Mouse (Mus musculus): ENCODE data around the gene Tmcc2.
A peak's percentile ranks its signal among the peaks of the same experiment; 100 is the strongest.

Tmcc2 gene

GRCm38 (mm10) chr1:132390691-132391579 lies at the start of gene Tmcc2:
Gene Tmcc2, minus strand, starts transcription at chr1:132391281.
- DNase-seq (ENCODE audit: low spot score in 2 of 2): peak in 1 of 2 experiments; percentile 62

GRCm38 (mm10) chr1:132437389-132437788 lies 46.3 kb upstream of the Tmcc2 start:
- DNase-seq (ENCODE audit: low spot score in 2 of 2): no peak

- no peak for DNase-seq (ENCODE audit: low spot score in 2 of 2)
These were observed 45.9 kb upstream of the Tmcc2 start for GRCm38 (mm10) chr1:132436960-132437359.

- DNase-seq (ENCODE audit: low spot score in 2 of 2): no peak
These were observed 45.4 kb upstream of the Tmcc2 start for GRCm38 (mm10) chr1:132436320-132436958.

- no peak for DNase-seq (ENCODE audit: low spot score in 2 of 2)
These were observed 43.0 kb upstream of the Tmcc2 start for GRCm38 (mm10) chr1:132434032-132434431.

- DNase-seq (ENCODE audit: low spot score in 2 of 2): peak in 1 of 2 experiments; percentile 48
These were observed 42.3 kb upstream of the Tmcc2 start for GRCm38 (mm10) chr1:132433349-132433748.

GRCm38 (mm10) chr1:132431716-132432115 lies 40.6 kb upstream of the Tmcc2 start:
- DNase-seq (ENCODE audit: low spot score in 2 of 2): peak; percentile 53 to 59

GRCm38 (mm10) chr1:132430818-132431217 lies 39.7 kb upstream of the Tmcc2 start:
- DNase-seq (ENCODE audit: low spot score in 2 of 2): peak; percentile 44 to 53

GRCm38 (mm10) chr1:132425600-132425999 lies 34.5 kb upstream of the Tmcc2 start:
- no peak for DNase-seq (ENCODE audit: low spot score in 2 of 2)

GRCm38 (mm10) chr1:132422912-132423696 lies 32.0 kb upstream of the Tmcc2 start:
- DNase-seq (ENCODE audit: low spot score in 2 of 2): no peak

- no peak for DNase-seq (ENCODE audit: low spot score in 2 of 2)
These were observed 29.6 kb upstream of the Tmcc2 start for GRCm38 (mm10) chr1:132420662-132421061.

GRCm38 (mm10) chr1:132420206-132420605 lies 29.1 kb upstream of the Tmcc2 start:
- no peak for DNase-seq (ENCODE audit: low spot score in 2 of 2)

- DNase-seq (ENCODE audit: low spot score in 2 of 2): peak; percentile 95
These were observed 26.5 kb upstream of the Tmcc2 start, which contains the start of gene Dstyk for GRCm38 (mm10) chr1:132417319-132418251. Gene Dstyk, plus strand, starts transcription at chr1:132417555.

GRCm38 (mm10) chr1:132416943-132417290 lies 25.8 kb upstream of the Tmcc2 start:
- no peak for DNase-seq (ENCODE audit: low spot score in 2 of 2)

GRCm38 (mm10) chr1:132416244-132416942 lies 25.3 kb upstream of the Tmcc2 start:
- no peak for DNase-seq (ENCODE audit: low spot score in 2 of 2)

- DNase-seq (ENCODE audit: low spot score in 2 of 2): no peak
These were observed 19.6 kb upstream of the Tmcc2 start for GRCm38 (mm10) chr1:132410657-132411056.

GRCm38 (mm10) chr1:132401843-132402242 lies 10.8 kb upstream of the Tmcc2 start:
- no peak for DNase-seq (ENCODE audit: low spot score in 2 of 2)

GRCm38 (mm10) chr1:132400538-132400937 lies 9.5 kb upstream of the Tmcc2 start:
- DNase-seq (ENCODE audit: low spot score in 2 of 2): no peak

GRCm38 (mm10) chr1:132396705-132397104 lies 5.6 kb upstream of the Tmcc2 start:
- no peak for DNase-seq (ENCODE audit: low spot score in 2 of 2)

- DNase-seq (ENCODE audit: low spot score in 2 of 2): peak; percentile 53 to 56
These were observed 1.8 kb upstream of the Tmcc2 start for GRCm38 (mm10) chr1:132392872-132393271.

Data from right cerebral cortex, postnatal 10 days (tissue).